Mouse (Mus musculus): ENCODE measurements around the gene Trip6. TPM values are rescaled to one million over a fixed set of nuclear protein-coding genes. Genes with fewer than 3 reads are reported as not detected.

The Trip6 gene
- polyA plus RNA-seq, 1 experiment from 2014 or later: 36.7 TPM

- peak overlapping the region; percentile 55 for H3K4me2 ChIP-seq
- no peaks in the 10 kb centered on the region for H3K27me3 ChIP-seq (ENCODE audit: control insufficient read depth, insufficient read depth, low read length)
- peak overlapping the region; percentile 97; the same call in 1 of the 2 replicates for H3K27ac ChIP-seq (ENCODE audit: low read depth, low read length)
- peaks cover 42% of the 10 kb centered on the region for H3K4me1 ChIP-seq (ENCODE audit: control insufficient read depth, insufficient read depth, low read length)
- ATAC-seq (replicated peaks; ENCODE audit: insufficient number of reproducible peaks, low FRiP score, low TSS enrichment): no peak
- H3K9me3 ChIP-seq (replicated peaks; ENCODE audit: control insufficient read depth, low read length): no peaks in the 10 kb centered on the region
- peaks cover 25% of the 10 kb centered on the region for H3K36me3 ChIP-seq (ENCODE audit: control insufficient read depth, insufficient read depth, low read length)
- peak overlapping the region; percentile 90 for H3K4me3 ChIP-seq (ENCODE audit: low read depth, low read length)
- WGBS (ENCODE audit: insufficient replicate concordance): 92% methylated on average over 4 of the region's 4 CpGs
- H3K9ac ChIP-seq (ENCODE audit: low read depth, low read length): no peak overlapping the region
Measured at GRCm38 (mm10) chr5:137308356-137308755, 5.8 kb downstream of the Trip6 start.

- peak within 1 kb of the TSS; percentile 90 for H3K4me3 ChIP-seq (ENCODE audit: low read depth, low read length)
- H3K27ac ChIP-seq (ENCODE audit: low read depth, low read length): peak within 1 kb of the TSS; percentile 97
- peaks cover 35% of the 10 kb centered on the region for H3K4me1 ChIP-seq (ENCODE audit: control insufficient read depth, insufficient read depth, low read length)
- H3K4me2 ChIP-seq: peak within 1 kb of the TSS; percentile 76
- H3K9me3 ChIP-seq (replicated peaks; ENCODE audit: control insufficient read depth, low read length): no peaks in the 10 kb centered on the region
- H3K27me3 ChIP-seq (ENCODE audit: control insufficient read depth, insufficient read depth, low read length): no peaks in the 10 kb centered on the region
- H3K9ac ChIP-seq (ENCODE audit: low read depth, low read length): peak within 1 kb of the TSS; percentile 94
- H3K36me3 ChIP-seq (ENCODE audit: control insufficient read depth, insufficient read depth, low read length): peaks cover 34% of the 10 kb centered on the region
- peak; percentile 83 for ATAC-seq (replicated peaks; ENCODE audit: insufficient number of reproducible peaks, low FRiP score, low TSS enrichment)
- under 1% methylated on average over 62 of the region's 72 CpGs for WGBS (ENCODE audit: insufficient replicate concordance)
Measured at GRCm38 (mm10) chr5:137307071-137307912, 6.9 kb downstream of the Trip6 start, which contains the start of gene Srrt. TSS of gene Srrt (minus strand) at chr5:137307674.

- Histone ChIP-seq H3K4me2 (peak overlapping the region; percentile 76), H3K27me3 (ENCODE audit: control insufficient read depth, insufficient read depth, low read length) (no peaks in the 10 kb centered on the region), H3K9me3 (replicated peaks; ENCODE audit: control insufficient read depth, low read length) (no peaks in the 10 kb centered on the region), H3K4me3 (ENCODE audit: low read depth, low read length) (peak overlapping the region; percentile 90), H3K27ac (ENCODE audit: low read depth, low read length) (peak overlapping the region; percentile 97), H3K4me1 (ENCODE audit: control insufficient read depth, insufficient read depth, low read length) (peaks cover 31% of the 10 kb centered on the region), H3K36me3 (ENCODE audit: control insufficient read depth, insufficient read depth, low read length) (peaks cover 40% of the 10 kb centered on the region), H3K9ac (ENCODE audit: low read depth, low read length) (peak overlapping the region; percentile 94)
- 14% methylated on average over 12 of the region's 12 CpGs for WGBS (ENCODE audit: insufficient replicate concordance)
- no peak for ATAC-seq (replicated peaks; ENCODE audit: insufficient number of reproducible peaks, low FRiP score, low TSS enrichment)
Measured at GRCm38 (mm10) chr5:137306439-137307005, 7.7 kb downstream of the Trip6 start.

GRCm38 (mm10) chr5:137305822-137306221 is 8.4 kb downstream of the Trip6 start:
- no peak overlapping the region for H3K27ac ChIP-seq (ENCODE audit: low read depth, low read length)
- 77% methylated on average over 3 of the region's 3 CpGs for WGBS (ENCODE audit: insufficient replicate concordance)
- H3K4me1 ChIP-seq (ENCODE audit: control insufficient read depth, insufficient read depth, low read length): peaks cover 31% of the 10 kb centered on the region
- no peak overlapping the region for H3K9ac ChIP-seq (ENCODE audit: low read depth, low read length)
- no peak for ATAC-seq (replicated peaks; ENCODE audit: insufficient number of reproducible peaks, low FRiP score, low TSS enrichment)
- peaks cover 46% of the 10 kb centered on the region for H3K36me3 ChIP-seq (ENCODE audit: control insufficient read depth, insufficient read depth, low read length)
- H3K4me3 ChIP-seq (ENCODE audit: low read depth, low read length): peak overlapping the region; percentile 90
- H3K4me2 ChIP-seq: peak overlapping the region; percentile 76
- no peaks in the 10 kb centered on the region for H3K27me3 ChIP-seq (ENCODE audit: control insufficient read depth, insufficient read depth, low read length)
- H3K9me3 ChIP-seq (replicated peaks; ENCODE audit: control insufficient read depth, low read length): no peaks in the 10 kb centered on the region

GRCm38 (mm10) chr5:137304816-137305215 is 9.4 kb downstream of the Trip6 start:
- H3K36me3 ChIP-seq (ENCODE audit: control insufficient read depth, insufficient read depth, low read length): peaks cover 50% of the 10 kb centered on the region
- 64% methylated on average over 4 of the region's 4 CpGs for WGBS (ENCODE audit: insufficient replicate concordance)
- H3K4me1 ChIP-seq (ENCODE audit: control insufficient read depth, insufficient read depth, low read length): peaks cover 31% of the 10 kb centered on the region
- H3K4me3 ChIP-seq (ENCODE audit: low read depth, low read length): peak overlapping the region; percentile 21
- no peak overlapping the region for H3K27ac ChIP-seq (ENCODE audit: low read depth, low read length)
- H3K27me3 ChIP-seq (ENCODE audit: control insufficient read depth, insufficient read depth, low read length): no peaks in the 10 kb centered on the region
- peak overlapping the region; percentile 76 for H3K4me2 ChIP-seq
- no peak overlapping the region; the same call in 1 of the 2 replicates for H3K9ac ChIP-seq (ENCODE audit: low read depth, low read length)
- no peak for ATAC-seq (replicated peaks; ENCODE audit: insufficient number of reproducible peaks, low FRiP score, low TSS enrichment)
- no peaks in the 10 kb centered on the region for H3K9me3 ChIP-seq (replicated peaks; ENCODE audit: control insufficient read depth, low read length)

- Histone ChIP-seq H3K4me3 (ENCODE audit: low read depth, low read length) (peak overlapping the region; percentile 21), H3K4me1 (ENCODE audit: control insufficient read depth, insufficient read depth, low read length) (peaks cover 31% of the 10 kb centered on the region), H3K9ac (ENCODE audit: low read depth, low read length) (peak overlapping the region; percentile 56), H3K4me2 (peak overlapping the region; percentile 76), H3K27ac (ENCODE audit: low read depth, low read length) (peak overlapping the region; percentile 41; the same call in 1 of the 2 replicates), H3K27me3 (ENCODE audit: control insufficient read depth, insufficient read depth, low read length) (no peaks in the 10 kb centered on the region), H3K9me3 (replicated peaks; ENCODE audit: control insufficient read depth, low read length) (no peaks in the 10 kb centered on the region), H3K36me3 (ENCODE audit: control insufficient read depth, insufficient read depth, low read length) (peaks cover 50% of the 10 kb centered on the region)
- ATAC-seq (replicated peaks; ENCODE audit: insufficient number of reproducible peaks, low FRiP score, low TSS enrichment): no peak
- 74% methylated on average over 3 of the region's 3 CpGs for WGBS (ENCODE audit: insufficient replicate concordance)
Measured at GRCm38 (mm10) chr5:137304165-137304564, 10.0 kb downstream of the Trip6 start.

- 36% methylated on average over 4 of the region's 4 CpGs for WGBS (ENCODE audit: insufficient replicate concordance)
- peaks cover 50% of the 10 kb centered on the region for H3K36me3 ChIP-seq (ENCODE audit: control insufficient read depth, insufficient read depth, low read length)
- peak overlapping the region; percentile 56 for H3K9ac ChIP-seq (ENCODE audit: low read depth, low read length)
- no peaks in the 10 kb centered on the region for H3K9me3 ChIP-seq (replicated peaks; ENCODE audit: control insufficient read depth, low read length)
- peaks cover 31% of the 10 kb centered on the region for H3K4me1 ChIP-seq (ENCODE audit: control insufficient read depth, insufficient read depth, low read length)
- no peaks in the 10 kb centered on the region for H3K27me3 ChIP-seq (ENCODE audit: control insufficient read depth, insufficient read depth, low read length)
- H3K4me3 ChIP-seq (ENCODE audit: low read depth, low read length): no peak overlapping the region
- no peak for ATAC-seq (replicated peaks; ENCODE audit: insufficient number of reproducible peaks, low FRiP score, low TSS enrichment)
- 0 out of 2 replicates have a peak overlapping the region, but pooled peaks have one; percentile 41 for H3K27ac ChIP-seq (ENCODE audit: low read depth, low read length)
- H3K4me2 ChIP-seq: peak overlapping the region; percentile 76
Measured at GRCm38 (mm10) chr5:137303609-137304008, 10.6 kb downstream of the Trip6 start.

- H3K4me3 ChIP-seq (ENCODE audit: low read depth, low read length): no peak overlapping the region
- peaks cover 71% of the 10 kb centered on the region for H3K36me3 ChIP-seq (ENCODE audit: control insufficient read depth, insufficient read depth, low read length)
- H3K4me1 ChIP-seq (ENCODE audit: control insufficient read depth, insufficient read depth, low read length): peaks cover 29% of the 10 kb centered on the region
- H3K27me3 ChIP-seq (ENCODE audit: control insufficient read depth, insufficient read depth, low read length): no peaks in the 10 kb centered on the region
- no peak overlapping the region for H3K4me2 ChIP-seq
- H3K9ac ChIP-seq (ENCODE audit: low read depth, low read length): no peak overlapping the region
- no peak for ATAC-seq (replicated peaks; ENCODE audit: insufficient number of reproducible peaks, low FRiP score, low TSS enrichment)
- no peak overlapping the region for H3K27ac ChIP-seq (ENCODE audit: low read depth, low read length)
- H3K9me3 ChIP-seq (replicated peaks; ENCODE audit: control insufficient read depth, low read length): no peaks in the 10 kb centered on the region
- 88% methylated on average over 21 of the region's 21 CpGs for WGBS (ENCODE audit: insufficient replicate concordance)
Measured at GRCm38 (mm10) chr5:137301253-137301652, 13.0 kb downstream of the Trip6 start.
